In genomic region chr5:25619872-25620271, GRCm38 (mm10) we compare ENCODE assay signal across 29 mouse cellular contexts.
A peak's percentile ranks its signal among the peaks of the same experiment; 100 is the strongest.
DNase-seq lines count a peak whose midpoint lies in the region; ATAC-seq and TF ChIP-seq lines count a peak whose summit lies in the region.
"Had no signal": no experiment of that assay in that cellular context is flagged by ENCODE, and none has a peak within 500 bp of the region (broad histone marks: within the 10 kb centered on the region; RNA-seq: fewer than 3 reads in every experiment).

No protein-coding gene starts in this region.

- no peaks in the 10 kb centered on the region for H3K36me3 ChIP-seq in liver, adult 2 months (ENCODE audit: control insufficient read depth, insufficient read depth, low read length)
- H3K36me3 ChIP-seq in liver, embryonic 12.5 days: no peaks in the 10 kb centered on the region
- H3K36me3 ChIP-seq in intestine, embryonic 16.5 days (ENCODE audit: control insufficient read depth, insufficient read depth, low read length): no peaks in the 10 kb centered on the region
- H3K36me3 ChIP-seq: hindbrain, embryonic 13.5 days; midbrain, embryonic 13.5 days had no signal

- 47% methylated on average over 5 of the region's 5 CpGs for WGBS in liver, adult 2 months
- WGBS in liver, embryonic 12.5 days (ENCODE audit: insufficient replicate concordance): 64% methylated on average over 5 of the region's 5 CpGs
- WGBS in intestine, embryonic 16.5 days: 79% methylated on average over 5 of the region's 5 CpGs

- no peak overlapping the region for H3K9ac ChIP-seq in liver, adult 2 months (ENCODE audit: low read depth, low read length)
- H3K9ac ChIP-seq in liver, embryonic 12.5 days: no peak overlapping the region
- H3K9ac ChIP-seq in intestine, embryonic 16.5 days (ENCODE audit: low read depth, low read length): no peak overlapping the region
- H3K9ac ChIP-seq: forebrain, embryonic 13.5 days; hindbrain, embryonic 13.5 days; liver, embryonic 14.5 days; midbrain, embryonic 13.5 days had no signal

- no peak overlapping the region for H3K4me3 ChIP-seq in liver, adult 2 months (ENCODE audit: insufficient read depth, low read depth, low read length)
- H3K4me3 ChIP-seq in liver, embryonic 12.5 days: no peak overlapping the region
- no peak overlapping the region for H3K4me3 ChIP-seq in intestine, embryonic 16.5 days (ENCODE audit: low read length)
- H3K4me3 ChIP-seq: forebrain, embryonic 13.5 days; hindbrain, embryonic 13.5 days; layer of hippocampus, adult 2 months; left cerebral cortex, adult 2 months; midbrain, embryonic 13.5 days had no signal

- no peaks in the 10 kb centered on the region for H3K79me2 ChIP-seq in liver, adult 2 months (ENCODE audit: control insufficient read depth, insufficient read depth, low read length)

- ATAC-seq in liver, embryonic 12.5 days: no peak
- ATAC-seq in intestine, embryonic 16.5 days: peak; percentile 67
- ATAC-seq: forebrain, embryonic 13.5 days; midbrain, embryonic 13.5 days had no signal

- intact Hi-C loops in left cerebral cortex, postnatal 14 days (cut with DNase I): no loop called here

- no peaks in the 10 kb centered on the region for H3K4me1 ChIP-seq in liver, adult 2 months (ENCODE audit: control insufficient read depth, insufficient read depth, low read length)
- no peaks in the 10 kb centered on the region for H3K4me1 ChIP-seq in liver, embryonic 12.5 days
- H3K4me1 ChIP-seq in intestine, embryonic 16.5 days (ENCODE audit: control insufficient read depth, insufficient read depth, low read length): peaks cover 4% of the 10 kb centered on the region; the same call in 1 of the 2 replicates
- H3K4me1 ChIP-seq: hindbrain, embryonic 13.5 days; midbrain, embryonic 13.5 days had no signal

- no peak for TF ChIP-seq CTCF in liver, adult 2 months (IDR thresholded peaks at IDR 0.05; ENCODE audit: low read depth, low read length)

- H3K27ac ChIP-seq in liver, adult 2 months (replicated peaks; ENCODE audit: insufficient read depth, low read depth, low read length): no peak overlapping the region
- no peak overlapping the region for H3K27ac ChIP-seq in liver, embryonic 12.5 days
- peak overlapping the region; percentile 25; the same call in 1 of the 2 replicates for H3K27ac ChIP-seq in intestine, embryonic 16.5 days (ENCODE audit: low read length)
- H3K27ac ChIP-seq: forebrain, embryonic 13.5 days; hindbrain, embryonic 13.5 days; layer of hippocampus, adult 2 months; left cerebral cortex, adult 2 months; liver, embryonic 14.5 days; macrophage; midbrain, embryonic 13.5 days had no signal

- TF ChIP-seq POLR2A in liver, adult 2 months (IDR thresholded peaks at IDR 0.05; ENCODE audit: extremely low read depth, insufficient read depth, low read length): no peak

- peak; percentile 45 for DNase-seq in adrenal gland, adult 2 months
- DNase-seq in adrenal gland, adult 18-20 months (ENCODE audit: low spot score in 2 of 2): no peak
- DNase-seq in liver, adult 2 months (ENCODE audit: extremely low read depth, low read depth, low spot score): peak; percentile 4
- peak; percentile 61 for DNase-seq in NIH3T3 (ENCODE audit: low read depth)
- no peak for DNase-seq in left cerebral cortex, postnatal 14 days (ENCODE audit: low spot score in 2 of 2)
- no peak for DNase-seq in heart, adult 18-20 months
- DNase-seq: cerebellum, adult 2 months; cerebellum, postnatal 25 days; gastrocnemius, postnatal 10 days; heart, adult 11 months; heart, postnatal 36 days; kidney, adult 2 months; kidney, postnatal 36 days; left cerebral cortex, postnatal 4 days; lung, adult 2 months; lung, postnatal 10 days; spleen, adult 18-20 months; thymus, postnatal 4 days had no signal

- no peaks in the 10 kb centered on the region for H3K27me3 ChIP-seq in liver, adult 2 months (ENCODE audit: control insufficient read depth, insufficient read depth, low read length)
- H3K27me3 ChIP-seq in liver, embryonic 12.5 days (replicated peaks): no peaks in the 10 kb centered on the region
- no peaks in the 10 kb centered on the region for H3K27me3 ChIP-seq in intestine, embryonic 16.5 days (replicated peaks; ENCODE audit: control insufficient read depth, insufficient read depth, low read length)
- H3K27me3 ChIP-seq: CH12.LX; forebrain, embryonic 13.5 days; hindbrain, embryonic 13.5 days; midbrain, embryonic 13.5 days had no signal

- no peaks in the 10 kb centered on the region for H3K9me3 ChIP-seq in liver, embryonic 12.5 days (replicated peaks)
- H3K9me3 ChIP-seq in intestine, embryonic 16.5 days (ENCODE audit: control insufficient read depth, low read length): no peaks in the 10 kb centered on the region
- H3K9me3 ChIP-seq: forebrain, embryonic 13.5 days; hindbrain, embryonic 13.5 days; midbrain, embryonic 13.5 days had no signal

- H3K4me2 ChIP-seq in liver, embryonic 12.5 days: no peak overlapping the region
- no peak overlapping the region for H3K4me2 ChIP-seq in intestine, embryonic 16.5 days (ENCODE audit: low read depth, low read length)
- H3K4me2 ChIP-seq: forebrain, embryonic 13.5 days; heart, embryonic 11.5 days; hindbrain, embryonic 13.5 days; midbrain, embryonic 13.5 days had no signal

Comparison
In these comparisons a context has a peak if more than half of its experiments do, and no peak if none do; other contexts are left out.
1. DNase-seq: peak in adrenal gland, adult 2 months (single experiment), liver, adult 2 months (single experiment) and NIH3T3 (single experiment); none in adrenal gland, adult 18-20 months (0 of 2), left cerebral cortex, postnatal 14 days (0 of 2) and heart, adult 18-20 months (0 of 2).